Mouse (Mus musculus): ENCODE measurements at regions not wholly inside any gene's neighbourhood (a gene's known extent, or its start where the extent isn't known, plus 50 kb on each side); places are given as distances from the start of the nearest gene placed in this dataset.

DNA sequence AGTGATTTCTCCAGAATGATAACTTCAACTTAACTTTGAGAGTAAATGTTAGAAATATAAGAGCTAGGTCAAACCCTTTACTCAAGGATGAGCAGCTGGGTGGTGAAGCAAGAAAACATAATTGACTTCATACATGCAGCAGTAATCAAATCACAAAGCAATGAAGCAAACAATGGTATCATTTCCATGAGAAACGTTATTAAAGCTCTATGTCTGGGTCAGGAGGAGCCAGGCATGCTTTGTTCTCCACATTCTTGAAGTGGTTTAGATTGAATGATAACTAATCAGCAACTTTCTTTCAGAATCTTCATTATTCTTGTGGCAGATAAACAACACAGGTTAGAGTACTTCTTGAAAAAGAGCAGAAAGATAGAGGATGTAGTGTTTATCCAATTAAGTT is 577.8 kb downstream of the Cetn3 start:
- no peak for DNase-seq (ENCODE audit: extremely low read depth, insufficient read length, low spot score)

DNA sequence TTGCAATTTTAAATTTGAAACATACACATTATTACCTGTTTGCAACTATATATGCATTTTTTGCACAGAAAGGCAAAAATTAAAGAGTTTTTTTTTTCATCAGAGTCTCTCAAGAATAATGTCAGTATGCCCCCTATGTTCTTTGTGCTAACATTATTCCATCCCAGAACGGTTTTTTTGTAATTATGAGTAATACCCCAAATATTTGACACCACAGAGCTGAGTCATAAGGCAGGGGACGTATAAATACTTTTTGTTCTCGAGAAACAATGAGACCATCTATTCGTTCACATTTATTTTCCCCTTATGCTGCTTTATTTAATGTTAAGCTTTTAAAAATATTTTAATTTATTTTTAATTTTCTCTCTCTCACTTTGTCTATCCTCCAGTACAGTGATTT is 578.5 kb downstream of the Cetn3 start:
- peak; percentile 11 for DNase-seq (ENCODE audit: extremely low read depth, insufficient read length, low spot score)

DNA sequence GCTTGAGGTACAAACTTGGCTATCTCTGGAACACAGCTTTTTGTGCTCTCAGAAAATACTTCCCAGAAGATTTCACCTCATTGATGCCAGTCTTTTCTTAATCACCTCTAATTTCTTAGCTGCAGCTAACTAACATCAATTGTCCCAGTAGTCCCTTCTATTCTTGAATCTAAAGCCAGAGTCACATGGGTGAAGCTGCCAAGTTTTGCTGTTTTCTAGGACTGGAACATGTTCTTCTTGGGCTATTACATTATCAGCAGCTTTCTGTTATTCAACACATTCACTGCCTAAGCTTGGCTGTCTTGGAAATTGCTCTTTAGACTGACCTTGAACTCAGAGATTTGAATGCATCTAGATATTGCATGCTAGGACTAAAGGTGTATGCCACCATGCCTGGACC is 583.9 kb downstream of the Cetn3 start:
- DNase-seq (ENCODE audit: extremely low read depth, insufficient read length, low spot score) = no peak

DNA sequence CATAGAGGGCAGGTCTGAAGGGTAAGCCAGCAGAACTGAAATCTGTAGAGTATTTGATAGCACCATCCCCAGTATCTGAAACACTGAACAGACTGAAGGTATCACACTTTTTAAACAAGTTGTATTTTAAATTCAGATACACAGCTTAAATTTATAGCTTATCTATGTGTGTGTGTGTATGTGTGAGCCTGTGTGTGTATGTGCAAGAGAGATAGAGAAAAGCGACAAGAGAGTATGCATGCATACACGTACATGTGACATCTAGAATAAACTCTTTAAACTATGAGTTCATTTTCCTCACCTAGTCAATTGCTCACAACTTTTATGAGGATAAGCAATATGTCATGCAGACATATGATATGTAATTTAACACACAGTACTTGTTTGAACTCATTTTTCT is 588.7 kb downstream of the Cetn3 start:
- DNase-seq (ENCODE audit: extremely low read depth, insufficient read length, low spot score) = no peak

GRCm38 (mm10) chr13:82372612-82373011 is 589.7 kb downstream of the Cetn3 start:
- DNase-seq (ENCODE audit: extremely low read depth, insufficient read length, low spot score) = no peak

DNA sequence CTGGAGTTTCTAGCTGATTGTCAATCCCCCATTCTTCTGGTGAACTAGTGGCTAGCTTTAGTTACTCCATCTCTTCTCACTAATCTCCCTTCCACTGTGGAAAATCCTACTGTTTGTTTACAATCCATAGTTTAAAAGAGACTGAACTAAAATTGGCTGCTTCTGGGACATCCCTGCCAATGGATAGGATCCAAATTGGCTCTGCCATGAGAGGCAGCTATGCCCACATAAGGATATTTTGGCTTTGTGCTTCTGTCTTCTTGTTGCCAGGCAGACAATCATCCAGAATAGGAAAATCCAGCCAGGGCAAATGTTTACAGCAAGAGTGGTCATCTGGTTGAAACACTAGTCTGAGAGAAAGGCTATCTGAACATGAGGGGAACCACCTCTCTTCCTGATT is 610.0 kb downstream of the Cetn3 start:
- DNase-seq (ENCODE audit: extremely low read depth, insufficient read length, low spot score) = no peak

- DNase-seq (ENCODE audit: extremely low read depth, insufficient read length, low spot score) = no peak
These were observed 610.6 kb downstream of the Cetn3 start for GRCm38 (mm10) chr13:82393496-82393895.

DNA sequence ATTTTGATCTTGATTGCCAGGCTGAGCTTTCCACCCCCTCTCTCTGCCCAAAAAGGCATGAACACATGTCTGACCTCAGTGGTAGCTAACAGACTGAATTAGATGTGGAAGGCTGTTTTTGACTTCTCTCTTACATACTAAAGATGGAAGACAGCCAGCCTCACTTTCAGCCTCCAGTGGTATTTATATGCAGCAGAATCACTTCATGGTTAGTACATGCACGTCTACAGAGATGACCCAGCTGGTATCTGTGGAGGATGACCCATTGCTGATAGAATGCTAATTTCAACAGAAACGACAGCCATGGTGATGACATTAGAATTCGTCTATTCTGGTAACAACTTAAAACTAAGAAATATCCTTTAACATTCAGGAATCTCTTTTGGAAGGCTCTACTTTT is 630.8 kb downstream of the Cetn3 start:
- no peak for DNase-seq (ENCODE audit: extremely low read depth, insufficient read length, low spot score)

GRCm38 (mm10) chr13:82420966-82421365 is 638.1 kb downstream of the Cetn3 start:
- DNase-seq (ENCODE audit: extremely low read depth, insufficient read length, low spot score) = no peak

GRCm38 (mm10) chr13:82423911-82424654 is 641.2 kb downstream of the Cetn3 start:
- no peak for DNase-seq (ENCODE audit: extremely low read depth, insufficient read length, low spot score)

DNA sequence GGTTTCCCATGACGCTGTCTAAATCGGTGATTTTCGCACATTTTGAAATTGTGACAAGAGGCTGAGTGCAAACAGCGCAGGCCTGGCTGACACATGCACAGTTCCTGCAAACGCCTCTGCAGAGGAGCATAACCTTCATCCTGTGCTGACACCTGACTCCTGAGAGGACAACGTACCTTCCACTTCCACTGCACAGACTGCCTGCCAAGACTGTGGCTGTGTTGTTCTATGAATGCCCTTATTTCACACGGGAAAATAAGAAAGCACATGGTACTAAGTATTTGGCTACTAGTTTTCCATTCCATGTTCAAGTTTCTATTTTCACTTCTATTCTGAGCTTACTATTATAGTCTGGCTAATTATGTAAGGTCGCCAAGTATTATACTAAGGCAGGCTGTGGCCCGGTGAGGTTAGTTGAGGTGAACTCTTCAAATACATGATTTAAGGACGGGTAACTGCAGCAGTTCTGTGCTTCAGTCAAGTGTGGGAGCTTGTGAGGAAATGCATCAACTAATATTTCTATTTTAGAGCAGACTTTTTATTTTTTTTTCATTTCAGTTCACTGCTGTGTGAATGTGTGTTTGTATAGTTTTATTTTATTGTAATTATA is 642.0 kb downstream of the Cetn3 start:
- no peak for DNase-seq (ENCODE audit: extremely low read depth, insufficient read length, low spot score)

DNA sequence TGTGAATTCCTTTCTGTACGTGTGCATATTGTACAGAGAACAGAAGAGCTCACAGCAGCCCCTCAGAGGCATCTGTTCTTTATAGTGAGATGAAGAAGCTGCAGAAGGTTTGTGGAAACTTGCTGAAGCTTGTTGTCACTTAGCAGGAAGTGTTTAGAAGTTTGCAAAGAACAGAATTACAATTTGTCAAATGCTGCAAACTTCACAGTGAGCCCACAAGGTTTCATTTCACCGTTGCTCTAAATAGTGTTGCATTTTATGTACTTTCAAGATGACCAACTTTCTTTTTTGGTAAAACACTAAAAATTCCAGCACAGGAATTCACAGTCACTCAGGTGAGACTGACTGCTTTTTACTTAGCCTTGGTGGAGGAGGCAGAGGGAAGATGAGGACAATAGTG is 649.5 kb downstream of the Cetn3 start:
- DNase-seq (ENCODE audit: extremely low read depth, insufficient read length, low spot score) = no peak

DNA sequence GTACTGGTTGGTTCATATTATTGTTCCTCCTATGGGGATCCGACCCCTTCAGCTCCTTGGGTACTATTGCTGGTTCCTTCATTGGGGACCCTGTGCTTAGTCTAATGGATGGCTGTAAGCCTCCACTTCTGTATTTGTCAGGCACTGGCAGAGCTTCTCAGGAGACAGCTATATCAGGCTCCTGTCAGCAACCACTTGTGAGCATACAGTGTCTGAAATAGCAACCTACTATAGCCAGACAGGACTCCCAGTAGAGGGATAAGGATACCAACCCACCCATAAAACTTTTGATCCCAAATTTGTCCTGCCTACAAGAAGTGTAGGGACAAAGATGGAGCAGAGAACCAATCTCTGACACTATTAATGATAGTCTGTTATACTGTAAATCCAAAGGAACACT is 656.4 kb downstream of the Cetn3 start:
- DNase-seq (ENCODE audit: extremely low read depth, insufficient read length, low spot score) = no peak

GRCm38 (mm10) chr13:82453650-82454049 is 670.8 kb downstream of the Cetn3 start:
- no peak for DNase-seq (ENCODE audit: extremely low read depth, insufficient read length, low spot score)

DNA sequence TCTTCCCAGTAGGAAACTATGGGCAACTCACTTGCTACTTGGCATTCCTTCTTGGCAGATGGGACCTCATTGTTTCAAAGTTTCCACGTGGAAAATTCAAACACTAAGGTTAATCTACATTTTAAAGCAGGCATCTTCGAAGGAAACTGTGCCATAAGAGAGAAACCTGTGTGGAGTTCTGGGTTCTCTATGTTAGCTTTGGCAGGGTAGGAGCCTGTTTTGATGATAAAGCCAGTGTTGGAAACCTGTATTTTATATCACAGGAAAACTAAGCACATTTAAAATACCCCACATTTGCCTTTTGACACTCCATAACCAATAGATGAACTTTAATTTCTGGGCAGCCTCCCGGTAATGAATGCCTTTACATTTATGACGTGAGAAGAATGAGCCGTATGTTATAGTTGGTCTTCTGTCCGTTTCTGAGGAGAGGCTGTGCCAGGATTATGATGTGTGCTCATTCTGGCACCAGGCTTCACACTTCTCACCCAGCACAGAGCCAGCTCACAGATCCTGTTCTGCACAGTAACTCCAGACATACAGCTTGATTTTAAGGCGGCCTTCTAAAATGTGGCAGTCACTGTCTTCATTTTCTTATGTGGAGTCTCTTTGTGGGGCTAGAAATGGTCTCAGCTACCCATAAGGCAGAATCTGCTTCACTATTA is 700.5 kb downstream of the Cetn3 start:
- no peak for DNase-seq (ENCODE audit: extremely low read depth, insufficient read length, low spot score)

DNA sequence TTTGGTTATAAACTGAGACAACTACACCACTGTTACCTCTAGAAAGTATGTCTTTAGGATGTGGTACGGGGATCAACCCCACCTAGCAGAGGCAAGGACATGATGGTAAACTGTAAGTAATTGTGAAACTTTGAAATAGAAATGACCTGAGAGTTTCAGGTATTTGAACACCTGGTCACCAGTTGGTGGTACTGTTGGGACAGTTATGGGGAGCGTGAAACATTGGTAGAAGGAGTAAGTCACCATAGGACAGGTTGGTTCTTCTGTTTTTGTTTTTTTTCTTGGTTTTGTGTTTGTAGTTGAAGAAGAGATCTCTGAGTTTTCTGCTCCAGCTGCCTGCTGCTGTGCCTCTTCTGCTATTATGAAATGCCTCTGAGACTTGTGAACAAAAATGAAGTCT is 713.7 kb downstream of the Cetn3 start:
- DNase-seq (ENCODE audit: extremely low read depth, insufficient read length, low spot score) = no peak

- DNase-seq (ENCODE audit: extremely low read depth, insufficient read length, low spot score) = no peak
These were observed 725.3 kb downstream of the Cetn3 start for GRCm38 (mm10) chr13:82508176-82508575.

DNA sequence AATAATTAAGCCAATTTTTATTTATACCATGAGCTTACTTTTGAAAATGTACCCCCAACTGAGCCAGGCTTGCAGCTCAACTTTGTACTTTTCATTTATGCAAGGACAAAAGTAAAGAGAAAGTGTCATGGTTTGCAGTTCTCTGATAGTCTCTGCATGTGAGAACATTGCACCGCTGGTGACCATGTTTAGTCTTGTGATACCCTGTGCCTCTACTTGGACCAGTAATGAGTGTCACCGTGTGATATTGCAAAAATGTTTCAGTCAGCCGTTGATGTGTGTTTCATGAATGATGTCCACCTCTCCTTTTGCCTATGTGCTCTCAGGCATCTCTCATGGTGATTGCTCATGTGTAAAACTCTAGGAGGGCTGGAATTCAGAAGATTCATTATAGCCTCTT is 726.6 kb downstream of the Cetn3 start:
- DNase-seq (ENCODE audit: extremely low read depth, insufficient read length, low spot score) = no peak

Data from 3134 (cell line).